Mouse (Mus musculus): ENCODE results near the gene Mrpl36. TPM values are rescaled to one million over a fixed set of nuclear protein-coding genes. Genes with fewer than 3 reads are reported as not detected.

Gene Mrpl36
- polyA plus RNA-seq, 1 experiment = 79.8 TPM

GRCm38 (mm10) chr13:73305398-73306084, 22.8 kb upstream of the Mrpl36 start:
- Histone ChIP-seq H3K27me3 (ENCODE audit: control insufficient read depth, insufficient read depth, insufficient read length) (peaks cover 26% of the 10 kb centered on the region), H3K4me3 (no peak overlapping the region), H3K79me2 (ENCODE audit: control insufficient read depth, insufficient read depth) (no peaks in the 10 kb centered on the region), H3K4me2 (ENCODE audit: low read depth) (peak overlapping the region; percentile 52), H3ac (ENCODE audit: control insufficient read depth, insufficient read length) (no peak overlapping the region), H3K36me3 (ENCODE audit: control insufficient read depth, insufficient read depth) (no peaks in the 10 kb centered on the region)
- TF ChIP-seq MYOD1 (IDR thresholded peaks at IDR 0.05; ENCODE audit: control insufficient read depth in 1 of 3, insufficient read length in 2 of 3, low read depth in 2 of 3) (no peak), POLR2AphosphoS2 (IDR thresholded peaks at IDR 0.05; ENCODE audit: insufficient read length, low read depth) (no peak), CEBPB (IDR thresholded peaks at IDR 0.05; ENCODE audit: insufficient read depth, poor library complexity, severe bottlenecking) (peak; percentile 81), TCF12 (IDR thresholded peaks at IDR 0.05; ENCODE audit: insufficient read depth, poor library complexity, severe bottlenecking) (no peak), TCF3 (IDR thresholded peaks at IDR 0.05; ENCODE audit: insufficient read length, low read depth) (no peak), POLR2A (IDR thresholded peaks at IDR 0.05; ENCODE audit: insufficient read length, low read depth) (no peak), REST (IDR thresholded peaks at IDR 0.05; ENCODE audit: insufficient read depth, insufficient read length) (no peak)

DNA sequence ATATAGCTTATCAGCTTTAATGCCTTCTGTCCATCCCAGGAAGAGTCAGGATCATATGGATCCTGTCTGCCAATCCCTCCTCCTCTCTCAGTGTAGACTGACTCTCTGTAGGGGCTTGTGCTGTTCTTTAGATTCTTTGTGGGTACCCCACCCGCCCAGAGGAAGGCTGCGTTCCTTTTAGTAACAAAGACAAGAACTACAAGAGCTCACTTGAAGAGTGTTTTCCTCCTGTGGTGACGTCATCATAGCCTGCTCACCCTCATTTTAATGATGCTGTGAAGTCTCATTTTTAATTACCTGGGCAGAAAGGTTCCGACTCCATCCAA, 22.3 kb upstream of the Mrpl36 start:
- no peak for TF ChIP-seq USF1 (IDR thresholded peaks at IDR 0.05; ENCODE audit: low read depth)
- no peak for TF ChIP-seq TCF12 (IDR thresholded peaks at IDR 0.05; ENCODE audit: insufficient read depth, poor library complexity, severe bottlenecking)
- TF ChIP-seq POLR2A (IDR thresholded peaks at IDR 0.05; ENCODE audit: insufficient read length, low read depth) = no peak
- no peak for TF ChIP-seq MAX (IDR thresholded peaks at IDR 0.05; ENCODE audit: low read depth)
- no peak for TF ChIP-seq E2F4 (IDR thresholded peaks at IDR 0.05; ENCODE audit: insufficient read depth)
- TF ChIP-seq CEBPB (IDR thresholded peaks at IDR 0.05; ENCODE audit: insufficient read depth, poor library complexity, severe bottlenecking) = no peak
- no peaks in the 10 kb centered on the region for H3K79me2 ChIP-seq (ENCODE audit: control insufficient read depth, insufficient read depth)
- H3ac ChIP-seq (ENCODE audit: control insufficient read depth, insufficient read length) = no peak overlapping the region
- no peak overlapping the region for H3K4me3 ChIP-seq
- H3K36me3 ChIP-seq (ENCODE audit: control insufficient read depth, insufficient read depth) = no peaks in the 10 kb centered on the region
- peaks cover 25% of the 10 kb centered on the region for H3K27me3 ChIP-seq (ENCODE audit: control insufficient read depth, insufficient read depth, insufficient read length)
- peak overlapping the region; percentile 52 for H3K4me2 ChIP-seq (ENCODE audit: low read depth)

DNA sequence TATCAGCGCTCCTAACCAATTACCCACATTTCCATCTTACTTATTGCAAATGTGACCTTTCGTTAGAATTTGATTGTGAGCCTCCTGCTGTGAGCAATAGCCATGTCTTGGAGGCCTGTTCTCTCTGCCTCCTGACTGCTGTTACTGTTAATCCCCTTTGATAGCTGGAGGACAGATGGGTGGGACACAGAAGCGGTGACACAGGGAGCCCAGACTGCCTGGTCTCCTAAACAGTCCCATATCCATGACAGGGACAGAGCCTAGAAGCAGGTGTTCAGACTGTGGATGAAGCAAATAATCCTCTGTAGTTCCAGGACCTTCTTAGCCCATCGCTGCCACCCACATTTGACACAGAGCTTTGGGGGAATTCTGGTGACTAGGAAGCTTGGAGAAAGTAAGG, 21.9 kb upstream of the Mrpl36 start:
- Histone ChIP-seq H3K36me3 (ENCODE audit: control insufficient read depth, insufficient read depth) (no peaks in the 10 kb centered on the region), H3K4me2 (ENCODE audit: low read depth) (no peak overlapping the region), H3K27me3 (ENCODE audit: control insufficient read depth, insufficient read depth, insufficient read length) (peaks cover 25% of the 10 kb centered on the region), H3K4me3 (no peak overlapping the region), H3ac (ENCODE audit: control insufficient read depth, insufficient read length) (no peak overlapping the region), H3K79me2 (ENCODE audit: control insufficient read depth, insufficient read depth) (no peaks in the 10 kb centered on the region)
- TF ChIP-seq SRF (IDR thresholded peaks at IDR 0.05; ENCODE audit: control insufficient read depth, insufficient read length, low read depth) (no peak), REST (IDR thresholded peaks at IDR 0.05; ENCODE audit: insufficient read depth, insufficient read length) (no peak), MYOG (IDR thresholded peaks at IDR 0.05; ENCODE audit: control insufficient read depth in 1 of 3, insufficient read depth in 1 of 3, insufficient read length in 2 of 3, low read depth in 2 of 3) (no peak), MAX (IDR thresholded peaks at IDR 0.05; ENCODE audit: low read depth) (no peak), TCF12 (IDR thresholded peaks at IDR 0.05; ENCODE audit: insufficient read depth, poor library complexity, severe bottlenecking) (no peak), TCF3 (IDR thresholded peaks at IDR 0.05; ENCODE audit: insufficient read length, low read depth) (no peak), USF1 (IDR thresholded peaks at IDR 0.05; ENCODE audit: low read depth) (no peak), E2F4 (IDR thresholded peaks at IDR 0.05; ENCODE audit: insufficient read depth) (no peak), POLR2A (IDR thresholded peaks at IDR 0.05; ENCODE audit: insufficient read length, low read depth) (no peak), CEBPB (IDR thresholded peaks at IDR 0.05; ENCODE audit: insufficient read depth, poor library complexity, severe bottlenecking) (no peak), MYOD1 (IDR thresholded peaks at IDR 0.05; ENCODE audit: control insufficient read depth in 1 of 3, insufficient read length in 2 of 3, low read depth in 2 of 3) (no peak), POLR2AphosphoS2 (IDR thresholded peaks at IDR 0.05; ENCODE audit: insufficient read length, low read depth) (no peak)

DNA sequence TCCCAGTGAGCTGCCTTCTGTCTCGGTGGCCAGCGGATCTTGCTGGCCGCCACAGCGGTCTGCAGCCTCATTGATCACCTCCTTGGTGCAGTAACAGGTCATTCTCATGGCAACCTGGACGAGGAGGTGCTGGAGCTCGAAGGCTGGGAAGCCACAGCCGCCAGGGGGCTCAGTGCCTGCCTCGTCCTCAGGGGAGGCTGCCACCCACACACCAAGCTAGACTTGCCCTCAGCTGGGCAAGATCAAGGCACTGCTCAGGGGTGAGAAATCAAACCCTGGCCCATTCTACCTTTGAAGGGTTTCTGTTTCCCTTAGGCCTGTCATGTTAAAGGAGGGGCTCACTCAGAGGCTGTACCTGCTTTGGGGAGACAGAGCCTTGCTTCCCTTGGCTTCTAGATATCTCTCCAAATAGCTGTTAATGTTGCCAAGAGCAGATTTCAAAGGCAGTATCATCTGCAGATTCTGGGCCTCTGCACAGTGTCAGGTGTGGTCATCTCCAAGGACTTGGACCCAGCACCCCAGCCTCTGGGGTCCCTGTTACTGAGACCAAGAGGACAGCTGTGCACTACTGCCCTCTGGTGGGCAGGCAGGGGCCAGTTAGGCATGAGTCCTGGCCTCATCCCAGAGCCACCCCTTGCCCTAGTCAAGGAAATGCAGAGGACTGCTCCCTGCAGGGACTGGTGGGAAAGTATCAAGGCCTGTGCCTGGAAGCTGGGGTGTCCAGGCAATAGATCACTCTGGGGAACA, 18.0 kb upstream of the Mrpl36 start:
- Histone ChIP-seq H3K4me2 (ENCODE audit: low read depth) (no peak overlapping the region), H3ac (ENCODE audit: control insufficient read depth, insufficient read length) (no peak overlapping the region), H3K4me3 (no peak overlapping the region), H3K79me2 (ENCODE audit: control insufficient read depth, insufficient read depth) (no peaks in the 10 kb centered on the region), H3K27me3 (ENCODE audit: control insufficient read depth, insufficient read depth, insufficient read length) (peaks cover 25% of the 10 kb centered on the region), H3K36me3 (ENCODE audit: control insufficient read depth, insufficient read depth) (no peaks in the 10 kb centered on the region)
- TF ChIP-seq MAX (IDR thresholded peaks at IDR 0.05; ENCODE audit: low read depth) = no peak
- TF ChIP-seq CEBPB (IDR thresholded peaks at IDR 0.05; ENCODE audit: insufficient read depth, poor library complexity, severe bottlenecking) = no peak
- no peak for TF ChIP-seq MYOD1 (IDR thresholded peaks at IDR 0.05; ENCODE audit: control insufficient read depth in 1 of 3, insufficient read length in 2 of 3, low read depth in 2 of 3)
- TF ChIP-seq REST (IDR thresholded peaks at IDR 0.05; ENCODE audit: insufficient read depth, insufficient read length) = no peak
- no peak for TF ChIP-seq TCF12 (IDR thresholded peaks at IDR 0.05; ENCODE audit: insufficient read depth, poor library complexity, severe bottlenecking)
- no peak for TF ChIP-seq SRF (IDR thresholded peaks at IDR 0.05; ENCODE audit: control insufficient read depth, insufficient read length, low read depth)
- no peak for TF ChIP-seq USF1 (IDR thresholded peaks at IDR 0.05; ENCODE audit: low read depth)
- TF ChIP-seq TCF3 (IDR thresholded peaks at IDR 0.05; ENCODE audit: insufficient read length, low read depth) = no peak
- TF ChIP-seq MYOG (IDR thresholded peaks at IDR 0.05; ENCODE audit: control insufficient read depth in 1 of 3, insufficient read depth in 1 of 3, insufficient read length in 2 of 3, low read depth in 2 of 3) = peak in 1 of 3 experiments; percentile 10
